Mouse (Mus musculus): ENCODE data around the gene Znhit1.

Znhit1 gene

GRCm38 (mm10) chr5:136987138-136987933, 485 bp downstream of the Znhit1 start:
- intact Hi-C loops (cut with DNase I): no loop called here

- intact Hi-C loops (cut with DNase I): no loop called here
These were observed 1.1 kb downstream of the Znhit1 start, which contains the start of gene Plod3 for GRCm38 (mm10) chr5:136986695-136987137. Plod3 (plus strand) TSS chr5:136987019.

GRCm38 (mm10) chr5:136984828-136985227, 3.0 kb downstream of the Znhit1 start:
- intact Hi-C loops (cut with DNase I): no loop called here

- intact Hi-C loops (cut with DNase I): no loop called here
These were observed 5.4 kb downstream of the Znhit1 start for GRCm38 (mm10) chr5:136982338-136982930.

GRCm38 (mm10) chr5:136980974-136981373, 6.8 kb downstream of the Znhit1 start:
- intact Hi-C loops (cut with DNase I): no loop called here

GRCm38 (mm10) chr5:136979762-136980161, 8.1 kb downstream of the Znhit1 start:
- intact Hi-C loops (cut with DNase I): no loop called here

- intact Hi-C loops (cut with DNase I): no loop called here
These were observed 10.1 kb downstream of the Znhit1 start for GRCm38 (mm10) chr5:136977769-136978168.

- intact Hi-C loops (cut with DNase I): no loop called here
These were observed 14.2 kb downstream of the Znhit1 start for GRCm38 (mm10) chr5:136973670-136974069.

GRCm38 (mm10) chr5:136970703-136971102, 17.1 kb downstream of the Znhit1 start:
- intact Hi-C loops (cut with DNase I): loop anchor here (2.0 kb wide), 1 partner anchor 42 kb away; no protein-coding TSS in a partner anchor

- intact Hi-C loops (cut with DNase I): no loop called here
These were observed 20.2 kb downstream of the Znhit1 start for GRCm38 (mm10) chr5:136967592-136967991.

- intact Hi-C loops (cut with DNase I): no loop called here
These were observed 20.9 kb downstream of the Znhit1 start for GRCm38 (mm10) chr5:136966861-136967455.

GRCm38 (mm10) chr5:136966331-136966730, 21.5 kb downstream of the Znhit1 start, which contains the start of gene Cldn15:
Cldn15 (plus strand) TSS chr5:136966616.
- intact Hi-C loops (cut with DNase I): no loop called here

GRCm38 (mm10) chr5:136965686-136966085, 22.1 kb downstream of the Znhit1 start:
- intact Hi-C loops (cut with DNase I): no loop called here

- intact Hi-C loops (cut with DNase I): no loop called here
These were observed 22.6 kb downstream of the Znhit1 start for GRCm38 (mm10) chr5:136965210-136965609.

- intact Hi-C loops (cut with DNase I): no loop called here
These were observed 24.8 kb downstream of the Znhit1 start for GRCm38 (mm10) chr5:136962966-136963540.

- intact Hi-C loops (cut with DNase I): no loop called here
These were observed 25.3 kb downstream of the Znhit1 start for GRCm38 (mm10) chr5:136962501-136962900.

GRCm38 (mm10) chr5:136961983-136962461, 25.8 kb downstream of the Znhit1 start:
- intact Hi-C loops (cut with DNase I): no loop called here

GRCm38 (mm10) chr5:136961334-136961982, 26.4 kb downstream of the Znhit1 start:
- intact Hi-C loops (cut with DNase I): no loop called here

- intact Hi-C loops (cut with DNase I): no loop called here
These were observed 27.8 kb downstream of the Znhit1 start for GRCm38 (mm10) chr5:136960053-136960452.

- intact Hi-C loops (cut with DNase I): no loop called here
These were observed 28.7 kb downstream of the Znhit1 start for GRCm38 (mm10) chr5:136958991-136959605.

- intact Hi-C loops (cut with DNase I): no loop called here
These were observed 30.6 kb downstream of the Znhit1 start for GRCm38 (mm10) chr5:136957250-136957649.
